Mouse (Mus musculus): ENCODE data around the gene Dnmt3b. TPM values are rescaled to one million over a fixed set of nuclear protein-coding genes. Genes with fewer than 3 reads are reported as not detected.
"Not testable (repeated sequence)": the region's sequence is repeated elsewhere in the genome, so short reads cannot be mapped to it uniquely, and the experiment has no call there.

Dnmt3b gene
- polyA plus RNA-seq, 1 experiment from 2014 or later, result 9.4 TPM

DNA sequence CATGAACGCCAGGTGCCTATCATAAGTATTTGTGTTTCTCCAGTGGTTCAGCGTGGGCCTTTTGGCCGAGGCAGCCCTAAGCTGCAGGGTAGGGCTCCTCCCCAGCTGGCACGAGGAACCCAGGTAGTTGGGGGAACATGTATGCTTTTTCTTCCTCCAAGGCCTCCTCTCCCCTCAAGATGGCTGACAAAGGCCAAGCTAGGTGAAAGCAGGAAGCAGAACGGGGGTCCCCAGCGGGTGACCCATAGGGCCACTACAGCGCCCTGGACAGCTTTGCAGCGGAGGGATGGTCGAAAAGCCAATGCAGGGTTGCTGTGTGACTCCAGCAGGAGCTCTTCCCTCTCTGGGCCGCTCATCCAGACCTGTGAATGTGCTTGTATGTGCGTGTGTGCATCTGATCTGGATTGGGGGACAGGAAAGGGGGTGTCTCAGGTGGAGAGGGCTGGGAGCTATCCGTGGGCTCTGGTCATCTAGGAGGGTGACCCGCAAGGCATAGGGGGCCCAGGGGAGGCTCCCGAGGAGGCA, 415 bp upstream of the Dnmt3b start:
- H3K4me2 ChIP-seq (ENCODE audit: low read length), result peak overlapping the region; percentile 96
- peak overlapping the region; percentile 81 for H3K4me3 ChIP-seq (replicated peaks; ENCODE audit: low read depth, low read length)
- H3K27ac ChIP-seq, result peak overlapping the region; percentile 42; the same call in 1 of the 2 replicates
- peak overlapping the region; percentile 87 for H3K9ac ChIP-seq (ENCODE audit: low read depth, low read length)
- H3K9me3 ChIP-seq (replicated peaks; ENCODE audit: low read length), result no peaks in the 10 kb centered on the region
- ATAC-seq (replicated peaks; ENCODE audit: low FRiP score, low read depth) (no peak), DNase-seq (ENCODE audit: low spot score) (no peak)
- H3K36me3 ChIP-seq (ENCODE audit: insufficient read depth, low read length), result no peaks in the 10 kb centered on the region
- WGBS, result 24% methylated on average over 14 of the region's 14 CpGs
- TF ChIP-seq CTCF (IDR thresholded peaks at IDR 0.05; ENCODE audit: low read depth), result no peak
- H3K4me1 ChIP-seq (replicated peaks; ENCODE audit: insufficient read depth, low read length), result peaks cover 3% of the 10 kb centered on the region; the same call in 1 of the 2 replicates
- H3K27me3 ChIP-seq (ENCODE audit: insufficient read depth, low read length), result no peaks in the 10 kb centered on the region

- H3K9ac ChIP-seq (ENCODE audit: low read depth, low read length), result peak overlapping the region; percentile 87
- no peak for TF ChIP-seq CTCF (IDR thresholded peaks at IDR 0.05; ENCODE audit: low read depth)
- H3K27me3 ChIP-seq (ENCODE audit: insufficient read depth, low read length), result no peaks in the 10 kb centered on the region
- peak overlapping the region; percentile 96 for H3K4me2 ChIP-seq (ENCODE audit: low read length)
- H3K9me3 ChIP-seq (replicated peaks; ENCODE audit: low read length), result no peaks in the 10 kb centered on the region
- peak; percentile 25 for DNase-seq (ENCODE audit: low spot score)
- peaks cover 3% of the 10 kb centered on the region; the same call in 1 of the 2 replicates for H3K4me1 ChIP-seq (replicated peaks; ENCODE audit: insufficient read depth, low read length)
- peak overlapping the region; percentile 42; the same call in 1 of the 2 replicates for H3K27ac ChIP-seq
- H3K36me3 ChIP-seq (ENCODE audit: insufficient read depth, low read length), result no peaks in the 10 kb centered on the region
- 3% methylated on average over 27 of the region's 28 CpGs for WGBS
- peak overlapping the region; percentile 81 for H3K4me3 ChIP-seq (replicated peaks; ENCODE audit: low read depth, low read length)
- ATAC-seq (replicated peaks; ENCODE audit: low FRiP score, low read depth), result peak; percentile 31
Measured at GRCm38 (mm10) chr2:153650014-153650687, 901 bp downstream of the Dnmt3b start.

DNA sequence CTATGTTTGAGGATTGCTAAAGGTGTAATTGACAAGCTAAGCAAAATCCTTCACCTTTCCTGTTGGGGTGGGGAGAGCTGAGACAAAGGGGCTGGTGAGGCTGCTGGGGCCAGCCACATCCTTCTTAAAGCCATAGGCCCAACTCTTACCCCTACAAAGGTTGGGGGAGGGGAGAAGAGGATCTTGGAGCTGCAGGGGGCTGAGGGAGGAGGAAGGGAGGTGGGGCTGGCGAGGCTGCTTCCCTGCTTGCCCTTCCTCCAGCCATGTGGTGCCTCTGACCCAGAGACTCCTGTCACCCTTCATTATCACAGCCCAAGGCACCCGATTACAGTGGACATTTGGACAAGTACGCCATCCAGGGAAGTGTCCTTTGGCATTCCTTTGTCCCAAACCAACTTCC, 2.4 kb downstream of the Dnmt3b start:
- H3K9ac ChIP-seq (ENCODE audit: low read depth, low read length), result no peak overlapping the region
- H3K4me3 ChIP-seq (replicated peaks; ENCODE audit: low read depth, low read length), result no peak overlapping the region
- peaks cover 3% of the 10 kb centered on the region; the same call in 1 of the 2 replicates for H3K4me1 ChIP-seq (replicated peaks; ENCODE audit: insufficient read depth, low read length)
- H3K27me3 ChIP-seq (ENCODE audit: insufficient read depth, low read length), result no peaks in the 10 kb centered on the region
- no peak overlapping the region for H3K27ac ChIP-seq
- H3K36me3 ChIP-seq (ENCODE audit: insufficient read depth, low read length), result no peaks in the 10 kb centered on the region
- no peak for ATAC-seq (replicated peaks; ENCODE audit: low FRiP score, low read depth)
- no peak for TF ChIP-seq CTCF (IDR thresholded peaks at IDR 0.05; ENCODE audit: low read depth)
- H3K9me3 ChIP-seq (replicated peaks; ENCODE audit: low read length), result no peaks in the 10 kb centered on the region
- DNase-seq (ENCODE audit: low spot score), result no peak
- WGBS, result 73% methylated on average over 3 of the region's 3 CpGs
- H3K4me2 ChIP-seq (ENCODE audit: low read length), result no peak overlapping the region

- not testable (repeated sequence) for H3K4me1 ChIP-seq (replicated peaks; ENCODE audit: insufficient read depth, low read length); DNase-seq (ENCODE audit: low spot score); H3K4me2 ChIP-seq (ENCODE audit: low read length); H3K9me3 ChIP-seq (replicated peaks; ENCODE audit: low read length); H3K36me3 ChIP-seq (ENCODE audit: insufficient read depth, low read length); H3K9ac ChIP-seq (ENCODE audit: low read depth, low read length); H3K27ac ChIP-seq; H3K4me3 ChIP-seq (replicated peaks; ENCODE audit: low read depth, low read length); H3K27me3 ChIP-seq (ENCODE audit: insufficient read depth, low read length)
- ATAC-seq (replicated peaks; ENCODE audit: low FRiP score, low read depth), result peak; percentile 71
- 57% methylated on average over 6 of the region's 8 CpGs for WGBS
Measured at GRCm38 (mm10) chr2:153657659-153658058, 8.4 kb downstream of the Dnmt3b start.

DNA sequence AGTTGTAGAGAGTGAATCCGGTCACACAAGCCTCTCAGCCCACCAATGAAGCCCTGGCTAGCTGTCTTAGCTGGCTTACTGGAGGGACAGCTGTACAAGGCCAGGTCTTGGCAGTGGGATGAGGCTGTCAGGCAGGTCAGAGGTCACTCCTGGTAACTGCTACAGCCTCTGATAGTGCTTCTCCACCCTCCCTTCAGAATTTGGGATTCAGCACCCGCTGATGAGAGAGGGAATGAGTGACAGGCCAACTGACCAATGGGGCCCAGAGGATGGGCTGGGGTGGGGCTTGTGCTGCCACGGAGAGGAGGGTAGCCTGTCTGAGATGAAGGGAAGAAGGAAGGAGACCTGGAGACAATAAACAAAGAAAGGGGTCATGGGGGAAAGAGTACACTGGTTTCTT, 11.4 kb downstream of the Dnmt3b start:
- no peaks in the 10 kb centered on the region for H3K27me3 ChIP-seq (ENCODE audit: insufficient read depth, low read length)
- no peak overlapping the region for H3K4me2 ChIP-seq (ENCODE audit: low read length)
- H3K4me1 ChIP-seq (replicated peaks; ENCODE audit: insufficient read depth, low read length), result no peaks in the 10 kb centered on the region
- no peak for TF ChIP-seq CTCF (IDR thresholded peaks at IDR 0.05; ENCODE audit: low read depth)
- DNase-seq (ENCODE audit: low spot score) (no peak), ATAC-seq (replicated peaks; ENCODE audit: low FRiP score, low read depth) (no peak)
- no peak overlapping the region for H3K27ac ChIP-seq
- no peak overlapping the region for H3K4me3 ChIP-seq (replicated peaks; ENCODE audit: low read depth, low read length)
- H3K36me3 ChIP-seq (ENCODE audit: insufficient read depth, low read length), result peaks cover 8% of the 10 kb centered on the region; the same call in 1 of the 2 replicates
- no peaks in the 10 kb centered on the region for H3K9me3 ChIP-seq (replicated peaks; ENCODE audit: low read length)
- no peak overlapping the region for H3K9ac ChIP-seq (ENCODE audit: low read depth, low read length)
- 70% methylated on average over 3 of the region's 3 CpGs for WGBS

DNA sequence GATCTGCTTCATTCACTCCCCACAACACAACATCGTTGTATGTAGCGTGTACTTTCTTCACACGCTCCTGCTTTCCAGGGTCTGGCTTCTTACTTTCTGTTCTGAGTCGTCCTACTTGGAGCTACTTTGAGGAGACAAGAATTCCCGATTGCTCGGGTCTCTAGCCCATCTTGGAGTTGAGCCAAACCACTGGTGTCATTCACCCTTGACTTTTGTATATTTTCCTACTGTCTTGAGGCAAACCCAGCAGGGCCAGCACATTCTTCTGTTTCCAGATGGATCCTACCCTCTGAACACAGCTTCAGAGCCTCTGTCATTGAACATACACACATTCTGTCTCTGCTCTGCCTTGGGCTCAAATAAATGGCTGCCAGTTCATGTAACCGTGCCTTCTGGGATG, 16.2 kb downstream of the Dnmt3b start:
- H3K9ac ChIP-seq (ENCODE audit: low read depth, low read length), result no peak overlapping the region
- no peaks in the 10 kb centered on the region for H3K27me3 ChIP-seq (ENCODE audit: insufficient read depth, low read length)
- H3K36me3 ChIP-seq (ENCODE audit: insufficient read depth, low read length), result peaks cover 8% of the 10 kb centered on the region; the same call in 1 of the 2 replicates
- ATAC-seq (replicated peaks; ENCODE audit: low FRiP score, low read depth) (no peak), DNase-seq (ENCODE audit: low spot score) (no peak)
- no peak overlapping the region for H3K27ac ChIP-seq
- no peak overlapping the region for H3K4me3 ChIP-seq (replicated peaks; ENCODE audit: low read depth, low read length)
- no peak overlapping the region for H3K4me2 ChIP-seq (ENCODE audit: low read length)
- H3K4me1 ChIP-seq (replicated peaks; ENCODE audit: insufficient read depth, low read length), result no peaks in the 10 kb centered on the region
- no peaks in the 10 kb centered on the region for H3K9me3 ChIP-seq (replicated peaks; ENCODE audit: low read length)
- no peak for TF ChIP-seq CTCF (IDR thresholded peaks at IDR 0.05; ENCODE audit: low read depth)
- WGBS, result 74% methylated on average over 7 of the region's 7 CpGs
